Mouse (Mus musculus): ENCODE data around the gene Ppp1r36. TPM values are rescaled to one million over a fixed set of nuclear protein-coding genes. Genes with fewer than 3 reads are reported as not detected.

Gene Ppp1r36
- polyA plus RNA-seq, 1 experiment from 2014 or later, result 0.11 TPM

GRCm38 (mm10) chr12:76385342-76385741 lies 32.0 kb upstream of the Ppp1r36 start:
- 86% methylated on average over 8 of the region's 8 CpGs for WGBS (ENCODE audit: insufficient replicate concordance)
- H3K27ac ChIP-seq (ENCODE audit: low read length), result no peak overlapping the region
- no peak overlapping the region for H3K4me3 ChIP-seq (ENCODE audit: low read depth, low read length)
- no peak overlapping the region for H3K4me2 ChIP-seq (ENCODE audit: low read depth, low read length)
- H3K27me3 ChIP-seq (ENCODE audit: control insufficient read depth, insufficient read depth, low read depth, low read length), result no peaks in the 10 kb centered on the region
- peaks cover 22% of the 10 kb centered on the region for H3K36me3 ChIP-seq (ENCODE audit: control insufficient read depth, insufficient read depth)
- H3K9ac ChIP-seq (ENCODE audit: low read depth, low read length), result no peak overlapping the region
- no peak for ATAC-seq (ENCODE audit: low read depth)
- H3K4me1 ChIP-seq (ENCODE audit: control insufficient read depth, low read depth, low read length), result no peaks in the 10 kb centered on the region; the same call in none of the 2 replicates
- H3K9me3 ChIP-seq (replicated peaks; ENCODE audit: control insufficient read depth, low read length), result no peaks in the 10 kb centered on the region

- 77% methylated on average over 11 of the region's 11 CpGs for WGBS (ENCODE audit: insufficient replicate concordance)
Observed at GRCm38 (mm10) chr12:76388794-76389193, 28.5 kb upstream of the Ppp1r36 start.

GRCm38 (mm10) chr12:76391595-76392271 lies 25.6 kb upstream of the Ppp1r36 start:
- no peak overlapping the region for H3K9ac ChIP-seq (ENCODE audit: low read depth, low read length)
- peak; percentile 86 for ATAC-seq (ENCODE audit: low read depth)
- no peaks in the 10 kb centered on the region for H3K9me3 ChIP-seq (replicated peaks; ENCODE audit: control insufficient read depth, low read length)
- peaks cover 5% of the 10 kb centered on the region for H3K36me3 ChIP-seq (ENCODE audit: control insufficient read depth, insufficient read depth)
- H3K27ac ChIP-seq (ENCODE audit: low read length), result peak overlapping the region; percentile 12; the same call in 1 of the 2 replicates
- H3K4me2 ChIP-seq (ENCODE audit: low read depth, low read length), result peak overlapping the region; percentile 2; the same call in 1 of the 2 replicates
- peaks cover 7% of the 10 kb centered on the region for H3K4me1 ChIP-seq (ENCODE audit: control insufficient read depth, low read depth, low read length)
- no peaks in the 10 kb centered on the region for H3K27me3 ChIP-seq (ENCODE audit: control insufficient read depth, insufficient read depth, low read depth, low read length)
- WGBS (ENCODE audit: insufficient replicate concordance), result 31% methylated on average over 3 of the region's 3 CpGs
- H3K4me3 ChIP-seq (ENCODE audit: low read depth, low read length), result no peak overlapping the region

More at GRCm38 (mm10) chr12:76388794-76389193, 28.5 kb upstream of the Ppp1r36 start:
- H3K4me1 ChIP-seq (ENCODE audit: control insufficient read depth, low read depth, low read length), result peaks cover 7% of the 10 kb centered on the region
- H3K4me2 ChIP-seq (ENCODE audit: low read depth, low read length), result no peak overlapping the region
- H3K9me3 ChIP-seq (replicated peaks; ENCODE audit: control insufficient read depth, low read length), result no peaks in the 10 kb centered on the region
- H3K36me3 ChIP-seq (ENCODE audit: control insufficient read depth, insufficient read depth), result peaks cover 22% of the 10 kb centered on the region
- no peak for ATAC-seq (ENCODE audit: low read depth)
- no peak overlapping the region for H3K4me3 ChIP-seq (ENCODE audit: low read depth, low read length)
- no peaks in the 10 kb centered on the region for H3K27me3 ChIP-seq (ENCODE audit: control insufficient read depth, insufficient read depth, low read depth, low read length)
- no peak overlapping the region for H3K27ac ChIP-seq (ENCODE audit: low read length)
- H3K9ac ChIP-seq (ENCODE audit: low read depth, low read length), result no peak overlapping the region

GRCm38 (mm10) chr12:76392979-76393378 lies 24.4 kb upstream of the Ppp1r36 start:
- H3K27me3 ChIP-seq (ENCODE audit: control insufficient read depth, insufficient read depth, low read depth, low read length), result no peaks in the 10 kb centered on the region
- H3K4me1 ChIP-seq (ENCODE audit: control insufficient read depth, low read depth, low read length), result peaks cover 7% of the 10 kb centered on the region
- H3K36me3 ChIP-seq (ENCODE audit: control insufficient read depth, insufficient read depth), result no peaks in the 10 kb centered on the region; the same call in 1 of the 2 replicates
- no peak overlapping the region for H3K4me3 ChIP-seq (ENCODE audit: low read depth, low read length)
- no peak overlapping the region for H3K4me2 ChIP-seq (ENCODE audit: low read depth, low read length)
- 76% methylated on average over 5 of the region's 5 CpGs for WGBS (ENCODE audit: insufficient replicate concordance)
- no peak overlapping the region for H3K27ac ChIP-seq (ENCODE audit: low read length)
- H3K9me3 ChIP-seq (replicated peaks; ENCODE audit: control insufficient read depth, low read length), result no peaks in the 10 kb centered on the region
- no peak for ATAC-seq (ENCODE audit: low read depth)
- no peak overlapping the region for H3K9ac ChIP-seq (ENCODE audit: low read depth, low read length)

GRCm38 (mm10) chr12:76397281-76397680 lies 20.1 kb upstream of the Ppp1r36 start:
- no peaks in the 10 kb centered on the region for H3K4me1 ChIP-seq (ENCODE audit: control insufficient read depth, low read depth, low read length)
- no peaks in the 10 kb centered on the region for H3K36me3 ChIP-seq (ENCODE audit: control insufficient read depth, insufficient read depth)
- H3K27me3 ChIP-seq (ENCODE audit: control insufficient read depth, insufficient read depth, low read depth, low read length), result no peaks in the 10 kb centered on the region
- no peaks in the 10 kb centered on the region for H3K9me3 ChIP-seq (replicated peaks; ENCODE audit: control insufficient read depth, low read length)
- H3K4me2 ChIP-seq (ENCODE audit: low read depth, low read length), result no peak overlapping the region
- no peak overlapping the region for H3K27ac ChIP-seq (ENCODE audit: low read length)
- ATAC-seq (ENCODE audit: low read depth), result no peak
- H3K9ac ChIP-seq (ENCODE audit: low read depth, low read length), result no peak overlapping the region
- no peak overlapping the region for H3K4me3 ChIP-seq (ENCODE audit: low read depth, low read length)
- WGBS (ENCODE audit: insufficient replicate concordance), result 73% methylated on average over 5 of the region's 5 CpGs

GRCm38 (mm10) chr12:76401674-76402073 lies 15.7 kb upstream of the Ppp1r36 start:
- Histone ChIP-seq H3K9ac (ENCODE audit: low read depth, low read length) (no peak overlapping the region), H3K27ac (ENCODE audit: low read length) (no peak overlapping the region), H3K9me3 (replicated peaks; ENCODE audit: control insufficient read depth, low read length) (no peaks in the 10 kb centered on the region), H3K4me3 (ENCODE audit: low read depth, low read length) (no peak overlapping the region), H3K4me2 (ENCODE audit: low read depth, low read length) (no peak overlapping the region), H3K4me1 (ENCODE audit: control insufficient read depth, low read depth, low read length) (peaks cover 24% of the 10 kb centered on the region), H3K36me3 (ENCODE audit: control insufficient read depth, insufficient read depth) (no peaks in the 10 kb centered on the region), H3K27me3 (ENCODE audit: control insufficient read depth, insufficient read depth, low read depth, low read length) (peaks cover 25% of the 10 kb centered on the region)
- ATAC-seq (ENCODE audit: low read depth), result no peak
- WGBS (ENCODE audit: insufficient replicate concordance), result 59% methylated on average over 3 of the region's 3 CpGs

GRCm38 (mm10) chr12:76402991-76403885 lies 14.1 kb upstream of the Ppp1r36 start:
- peaks cover 24% of the 10 kb centered on the region for H3K4me1 ChIP-seq (ENCODE audit: control insufficient read depth, low read depth, low read length)
- H3K4me3 ChIP-seq (ENCODE audit: low read depth, low read length), result peak overlapping the region; percentile 88
- H3K4me2 ChIP-seq (ENCODE audit: low read depth, low read length), result peak overlapping the region; percentile 98
- H3K9me3 ChIP-seq (replicated peaks; ENCODE audit: control insufficient read depth, low read length), result no peaks in the 10 kb centered on the region
- no peaks in the 10 kb centered on the region for H3K36me3 ChIP-seq (ENCODE audit: control insufficient read depth, insufficient read depth)
- H3K9ac ChIP-seq (ENCODE audit: low read depth, low read length), result peak overlapping the region; percentile 81
- 2% methylated on average over 50 of the region's 54 CpGs for WGBS (ENCODE audit: insufficient replicate concordance)
- H3K27ac ChIP-seq (ENCODE audit: low read length), result peak overlapping the region; percentile 92
- ATAC-seq (ENCODE audit: low read depth), result peak; percentile 84
- peaks cover 38% of the 10 kb centered on the region for H3K27me3 ChIP-seq (ENCODE audit: control insufficient read depth, insufficient read depth, low read depth, low read length)

- under 1% methylated on average over 54 of the region's 54 CpGs for WGBS (ENCODE audit: insufficient replicate concordance)
- no peaks in the 10 kb centered on the region for H3K36me3 ChIP-seq (ENCODE audit: control insufficient read depth, insufficient read depth)
- peak within 1 kb of the TSS; percentile 88 for H3K4me3 ChIP-seq (ENCODE audit: low read depth, low read length)
- H3K27me3 ChIP-seq (ENCODE audit: control insufficient read depth, insufficient read depth, low read depth, low read length), result peaks cover 38% of the 10 kb centered on the region
- H3K9ac ChIP-seq (ENCODE audit: low read depth, low read length), result peak within 1 kb of the TSS; percentile 81
- H3K27ac ChIP-seq (ENCODE audit: low read length), result peak within 1 kb of the TSS; percentile 92
- H3K4me1 ChIP-seq (ENCODE audit: control insufficient read depth, low read depth, low read length), result peaks cover 24% of the 10 kb centered on the region
- ATAC-seq (ENCODE audit: low read depth), result peak; percentile 92
- H3K9me3 ChIP-seq (replicated peaks; ENCODE audit: control insufficient read depth, low read length), result no peaks in the 10 kb centered on the region
- H3K4me2 ChIP-seq (ENCODE audit: low read depth, low read length), result peak within 1 kb of the TSS; percentile 98
Observed at GRCm38 (mm10) chr12:76403886-76404537, 13.3 kb upstream of the Ppp1r36 start, which contains the start of gene Hspa2. Hspa2 (plus strand) TSS chr12:76404176.
